Mouse (Mus musculus): ENCODE measurements around the gene Syt16.

The Syt16 gene

DNA sequence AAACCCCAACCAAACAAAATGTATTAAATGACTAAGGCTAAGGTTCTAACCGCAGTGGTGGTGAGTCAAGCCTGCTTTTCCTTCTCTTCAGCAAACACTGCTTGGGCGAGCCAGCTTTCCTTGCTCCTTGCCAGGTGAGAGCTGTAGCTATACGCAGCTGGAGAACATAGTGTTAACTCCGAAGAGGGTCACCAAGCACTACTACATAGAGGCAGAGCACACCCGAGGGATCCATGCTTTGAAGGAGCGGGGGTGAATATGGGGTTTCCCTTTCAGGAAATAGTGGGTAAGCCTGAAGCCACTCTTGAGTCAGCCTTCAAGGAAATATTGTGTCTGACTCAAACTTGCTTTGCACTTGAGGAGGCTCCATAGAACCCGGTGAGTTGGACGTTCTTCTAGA, 95.6 kb downstream of the Syt16 start:
- in situ Hi-C loops (cut with MboI; ENCODE audit: unreplicated experiment in 2 of 2): no loop called here

- in situ Hi-C loops (cut with MboI; ENCODE audit: unreplicated experiment in 2 of 2): no loop called here
These were observed 97.2 kb downstream of the Syt16 start for GRCm38 (mm10) chr12:74094701-74095100.

DNA sequence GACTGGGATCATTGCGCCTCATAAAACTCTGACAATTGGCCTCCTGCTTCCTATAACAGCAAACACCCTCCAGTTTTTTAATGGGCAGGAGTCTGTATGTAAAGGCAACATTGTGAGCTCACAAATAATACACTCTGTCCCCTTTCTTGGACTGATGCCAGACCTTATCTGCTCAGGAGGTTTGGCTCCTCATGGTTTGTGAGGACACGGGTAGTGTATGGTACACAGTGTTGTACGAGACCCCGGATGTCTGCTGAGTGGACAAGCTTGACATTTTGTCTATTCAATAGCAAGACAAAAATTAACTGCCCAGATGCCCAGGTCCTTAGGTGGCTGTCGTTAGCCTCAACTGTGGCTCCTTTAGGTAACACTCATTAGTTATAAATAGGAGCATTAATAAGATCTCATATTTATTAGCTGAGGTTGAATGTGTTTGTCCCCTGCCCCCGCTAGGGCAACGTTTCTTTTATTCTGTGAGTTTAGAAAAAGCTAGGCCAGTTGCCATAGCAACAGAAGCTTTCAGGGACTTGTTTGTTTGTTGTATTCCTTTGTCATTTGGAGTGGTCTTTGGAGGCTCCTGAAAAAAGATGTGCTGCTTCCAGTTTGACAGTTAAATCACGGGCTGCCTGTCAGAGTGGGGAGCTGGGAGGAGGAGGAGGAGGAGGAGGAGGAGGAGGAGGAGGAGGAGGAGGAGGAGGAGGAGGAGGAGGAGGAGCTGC, 101.3 kb downstream of the Syt16 start:
- in situ Hi-C loops (cut with MboI; ENCODE audit: unreplicated experiment in 2 of 2): no loop called here

DNA sequence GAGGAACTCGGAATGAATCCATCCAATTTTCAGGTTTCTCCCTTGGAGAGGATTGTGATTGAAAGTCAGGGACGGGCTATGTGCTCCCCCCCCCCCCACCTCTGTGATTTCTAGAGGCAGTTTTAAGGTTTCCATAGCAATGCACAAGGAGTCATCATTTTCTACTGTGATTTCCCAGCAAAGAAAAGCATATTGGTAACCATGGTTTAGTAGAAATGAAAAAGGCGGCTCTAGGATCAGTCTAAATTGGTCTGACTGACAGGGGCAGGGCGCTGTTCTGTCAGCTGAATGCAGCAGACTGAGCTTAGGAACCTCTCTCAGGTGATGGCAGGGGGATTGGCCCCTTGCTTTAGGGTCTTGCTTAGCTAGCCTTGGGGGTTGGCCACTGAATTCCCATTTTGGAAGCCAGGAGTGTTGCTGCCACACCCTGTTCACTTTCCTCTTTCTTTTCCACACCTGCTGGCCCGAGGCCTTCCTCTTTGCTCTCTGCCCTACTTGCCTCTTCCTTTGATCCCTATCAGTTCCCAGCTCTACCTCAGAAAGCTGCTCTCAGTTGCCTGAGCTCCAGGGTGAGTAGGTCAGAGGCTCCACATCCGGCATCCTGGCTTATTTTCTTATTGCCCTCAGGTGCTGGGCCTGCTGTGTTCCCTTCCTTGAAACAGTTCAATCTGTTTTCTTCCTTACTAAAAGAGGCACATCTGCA, 108.5 kb downstream of the Syt16 start:
- in situ Hi-C loops (cut with MboI; ENCODE audit: unreplicated experiment in 2 of 2): no loop called here

- in situ Hi-C loops (cut with MboI; ENCODE audit: unreplicated experiment in 2 of 2): no loop called here
These were observed 111.2 kb downstream of the Syt16 start for GRCm38 (mm10) chr12:74108663-74109081.

DNA sequence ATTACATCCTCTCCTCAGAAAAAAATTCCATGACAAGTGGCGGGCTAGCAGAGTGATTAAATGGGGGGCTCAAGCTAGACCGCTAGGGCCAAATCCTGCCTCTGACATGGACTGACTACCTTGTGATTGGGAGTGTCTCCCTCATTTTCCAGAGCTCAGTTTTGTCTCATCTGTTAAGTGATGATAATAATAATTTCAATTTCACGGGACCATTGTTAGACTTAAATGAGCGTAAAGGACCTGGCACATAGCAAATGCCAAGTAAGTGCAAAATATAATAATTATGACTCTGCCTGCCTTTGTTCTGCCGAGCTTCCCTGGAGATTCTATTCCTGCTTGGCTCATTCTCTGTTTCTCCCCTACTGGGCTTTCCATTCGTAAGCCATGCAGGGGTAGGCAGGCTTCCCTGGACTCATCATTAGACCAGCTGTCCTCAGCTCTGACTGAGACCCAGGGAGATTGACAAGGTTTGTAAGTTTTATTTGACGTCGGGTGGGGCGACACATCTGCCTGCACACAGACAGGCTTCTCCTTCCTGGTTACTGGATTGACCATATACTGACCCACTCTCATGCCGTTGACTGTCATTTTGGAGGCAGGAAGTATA, 112.1 kb downstream of the Syt16 start:
- in situ Hi-C loops (cut with MboI; ENCODE audit: unreplicated experiment in 2 of 2): no loop called here

DNA sequence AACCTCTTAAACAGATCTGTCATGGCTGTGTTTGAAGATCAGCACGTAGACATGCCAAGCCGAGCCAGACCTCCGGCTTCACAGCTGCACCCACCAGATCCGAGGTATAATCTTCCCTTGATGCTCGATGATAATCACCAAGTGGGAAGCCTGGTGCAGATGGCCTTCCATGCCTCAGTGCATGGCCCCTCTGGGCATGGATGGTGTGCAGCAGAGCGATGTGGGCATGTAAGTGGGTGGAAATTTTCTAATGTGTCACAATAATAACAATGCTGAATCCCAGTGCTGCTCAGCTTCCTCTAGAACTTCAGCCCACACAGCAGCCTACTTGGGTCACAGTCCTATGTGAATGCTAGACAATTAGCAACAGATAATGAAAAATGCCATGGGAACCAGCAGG, 119.4 kb downstream of the Syt16 start:
- in situ Hi-C loops (cut with MboI; ENCODE audit: unreplicated experiment in 2 of 2): no loop called here

DNA sequence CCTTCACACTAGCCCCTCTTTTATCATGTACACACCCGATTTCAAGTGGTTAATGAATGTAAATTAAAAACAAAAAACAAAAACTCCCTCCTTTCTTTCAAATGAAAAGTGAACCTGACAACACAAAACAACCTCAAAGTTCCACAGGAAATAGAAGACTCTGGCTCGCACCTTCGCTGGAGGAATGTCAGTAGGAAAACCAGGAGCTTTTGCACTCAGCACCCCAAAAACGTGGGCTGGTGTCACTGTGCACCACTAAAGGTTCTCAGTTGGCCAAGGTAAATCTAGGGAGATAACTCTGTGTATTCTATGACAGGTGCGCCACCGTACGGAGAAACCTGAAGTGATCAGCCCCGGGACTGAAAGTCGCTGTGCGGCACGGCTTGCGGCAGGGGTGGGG, 128.3 kb downstream of the Syt16 start:
- in situ Hi-C loops (cut with MboI; ENCODE audit: unreplicated experiment in 2 of 2): no loop called here

- in situ Hi-C loops (cut with MboI; ENCODE audit: unreplicated experiment in 2 of 2): no loop called here
These were observed 130.8 kb downstream of the Syt16 start for GRCm38 (mm10) chr12:74128229-74128628.

DNA sequence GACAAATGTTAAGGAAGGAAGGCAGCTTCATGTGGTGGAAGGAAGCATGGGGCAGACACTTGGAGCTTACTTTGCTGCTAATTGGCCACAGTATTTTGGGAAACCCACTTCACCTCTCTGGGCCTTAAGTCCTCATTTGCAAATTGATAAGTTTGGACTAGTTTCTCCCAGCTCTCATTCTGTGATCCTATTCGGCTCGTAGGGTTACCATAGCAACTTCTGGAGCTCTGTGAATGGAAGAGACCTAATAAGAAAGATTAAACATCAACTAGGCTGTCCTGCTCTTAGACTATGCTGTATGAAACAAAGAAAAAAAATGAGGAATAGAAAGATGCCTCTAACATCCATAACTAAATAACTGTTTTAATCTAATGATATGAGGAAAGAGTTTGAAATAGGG, 134.3 kb downstream of the Syt16 start:
- in situ Hi-C loops (cut with MboI; ENCODE audit: unreplicated experiment in 2 of 2): no loop called here

DNA sequence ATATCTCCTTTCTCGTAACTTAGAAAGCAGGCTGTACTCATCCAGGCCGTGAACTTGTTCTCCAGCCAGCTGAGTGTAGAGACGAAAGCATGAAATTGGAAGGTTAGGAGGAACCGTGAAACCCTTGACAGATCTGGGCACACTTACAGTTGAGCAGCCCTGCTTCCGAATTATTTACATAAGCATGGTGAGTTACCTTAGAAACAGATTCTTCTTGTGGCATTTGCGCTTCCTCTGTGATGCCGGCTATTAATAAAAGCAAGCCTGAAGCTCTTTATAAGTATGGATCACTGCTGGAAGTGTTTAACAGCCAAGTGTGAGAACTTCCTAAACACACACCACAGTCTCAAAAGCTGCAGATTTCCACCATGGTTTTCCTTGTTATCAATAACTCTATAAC, 144.7 kb downstream of the Syt16 start:
- in situ Hi-C loops (cut with MboI; ENCODE audit: unreplicated experiment in 2 of 2): no loop called here

GRCm38 (mm10) chr12:74144385-74144784, 146.9 kb downstream of the Syt16 start:
- in situ Hi-C loops (cut with MboI; ENCODE audit: unreplicated experiment in 2 of 2): no loop called here

DNA sequence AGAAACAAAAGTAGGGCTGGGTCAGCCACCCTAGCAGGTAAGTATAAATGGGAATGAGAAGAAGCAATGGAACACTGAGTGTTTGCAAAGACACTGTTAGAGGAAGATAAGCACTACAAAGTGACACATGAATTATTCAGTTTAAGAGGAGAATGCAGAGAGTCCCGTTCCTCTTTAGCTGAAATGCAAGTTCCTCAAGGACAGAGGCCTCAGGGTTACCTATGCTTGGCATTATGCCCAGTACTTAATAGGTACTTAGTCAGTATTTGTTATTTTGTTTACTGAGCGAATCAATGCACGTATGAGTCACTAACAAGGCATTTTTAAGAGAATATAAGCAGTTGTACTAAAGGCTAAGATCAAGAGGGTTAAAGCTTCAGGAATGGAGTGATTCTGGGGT, 163.3 kb downstream of the Syt16 start:
- in situ Hi-C loops (cut with MboI; ENCODE audit: unreplicated experiment in 2 of 2): no loop called here

- in situ Hi-C loops (cut with MboI; ENCODE audit: unreplicated experiment in 2 of 2): no loop called here
These were observed 165.6 kb downstream of the Syt16 start for GRCm38 (mm10) chr12:74163080-74163479.

GRCm38 (mm10) chr12:74171257-74171656, 173.8 kb downstream of the Syt16 start:
- in situ Hi-C loops (cut with MboI; ENCODE audit: unreplicated experiment in 2 of 2): no loop called here

GRCm38 (mm10) chr12:74173902-74174301, 176.4 kb downstream of the Syt16 start:
- in situ Hi-C loops (cut with MboI; ENCODE audit: unreplicated experiment in 2 of 2): no loop called here

- in situ Hi-C loops (cut with MboI; ENCODE audit: unreplicated experiment in 2 of 2): no loop called here
These were observed 187.1 kb downstream of the Syt16 start for GRCm38 (mm10) chr12:74184596-74184995.

GRCm38 (mm10) chr12:74188243-74188785, 190.9 kb downstream of the Syt16 start:
- in situ Hi-C loops (cut with MboI; ENCODE audit: unreplicated experiment in 2 of 2): no loop called here

DNA sequence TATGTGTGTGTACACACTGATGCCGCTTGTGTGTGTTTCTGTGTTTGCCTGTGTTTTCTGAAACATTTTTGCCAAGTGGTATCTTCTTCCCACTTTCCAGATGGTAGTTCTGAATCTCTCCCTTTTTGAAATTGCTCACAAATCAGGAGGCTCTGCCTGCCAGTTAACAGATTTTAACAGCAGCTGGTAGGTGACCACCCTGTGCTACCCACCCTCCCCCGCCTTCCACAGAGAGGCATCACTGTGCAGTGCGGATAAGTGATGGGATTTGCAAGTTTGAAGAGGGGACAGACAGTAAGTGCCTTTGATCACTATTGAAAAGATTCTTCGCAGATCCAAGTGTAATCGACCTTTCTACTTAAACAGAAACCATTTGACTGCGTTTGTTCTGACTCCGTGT, 191.4 kb downstream of the Syt16 start:
- in situ Hi-C loops (cut with MboI; ENCODE audit: unreplicated experiment in 2 of 2): no loop called here

- in situ Hi-C loops (cut with MboI; ENCODE audit: unreplicated experiment in 2 of 2): no loop called here
These were observed 192.4 kb downstream of the Syt16 start for GRCm38 (mm10) chr12:74189840-74190239.

DNA sequence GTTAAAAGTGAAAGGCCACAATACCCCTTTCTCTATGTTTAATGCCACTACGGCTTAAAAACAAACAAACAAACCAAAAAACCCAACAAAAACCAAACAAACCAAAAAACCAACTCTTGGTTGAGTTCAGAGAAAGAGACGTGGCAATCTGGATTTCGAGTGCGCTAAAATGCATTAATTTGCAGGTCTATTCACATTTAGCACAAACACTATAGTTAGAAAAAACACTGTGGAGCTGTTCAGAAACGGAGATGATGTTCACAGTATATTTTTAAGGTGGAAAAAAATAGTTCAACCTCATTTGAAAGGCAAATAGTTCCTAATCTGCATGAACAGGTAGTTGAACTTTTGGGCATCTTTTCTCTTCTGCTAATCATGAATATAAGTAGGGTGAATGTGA, 192.8 kb downstream of the Syt16 start:
- in situ Hi-C loops (cut with MboI; ENCODE audit: unreplicated experiment in 2 of 2): no loop called here

DNA sequence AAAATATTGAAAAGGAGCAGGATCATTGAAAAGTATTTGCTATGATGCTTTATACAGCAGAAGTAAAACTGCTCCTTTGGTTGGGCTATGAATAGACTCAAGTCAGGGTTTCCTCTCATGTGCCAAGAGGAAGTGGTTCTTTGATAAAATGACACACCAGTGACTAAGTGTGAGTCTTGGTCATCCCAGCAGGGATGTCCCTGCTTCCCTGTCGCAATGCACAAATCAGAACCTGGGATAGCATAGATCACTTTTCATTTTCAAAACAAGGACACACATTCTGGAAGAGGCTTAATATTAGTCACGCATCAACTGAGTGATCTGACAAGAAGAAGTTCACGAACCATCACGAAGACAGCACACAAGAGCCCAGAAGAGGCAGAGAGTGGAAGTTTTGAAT, 195.1 kb downstream of the Syt16 start:
- in situ Hi-C loops (cut with MboI; ENCODE audit: unreplicated experiment in 2 of 2): no loop called here

All from v-Abl transformed pro-B cells (cell line).